24 mouse cellular contexts compared by ENCODE assay signal in the genomic region with DNA sequence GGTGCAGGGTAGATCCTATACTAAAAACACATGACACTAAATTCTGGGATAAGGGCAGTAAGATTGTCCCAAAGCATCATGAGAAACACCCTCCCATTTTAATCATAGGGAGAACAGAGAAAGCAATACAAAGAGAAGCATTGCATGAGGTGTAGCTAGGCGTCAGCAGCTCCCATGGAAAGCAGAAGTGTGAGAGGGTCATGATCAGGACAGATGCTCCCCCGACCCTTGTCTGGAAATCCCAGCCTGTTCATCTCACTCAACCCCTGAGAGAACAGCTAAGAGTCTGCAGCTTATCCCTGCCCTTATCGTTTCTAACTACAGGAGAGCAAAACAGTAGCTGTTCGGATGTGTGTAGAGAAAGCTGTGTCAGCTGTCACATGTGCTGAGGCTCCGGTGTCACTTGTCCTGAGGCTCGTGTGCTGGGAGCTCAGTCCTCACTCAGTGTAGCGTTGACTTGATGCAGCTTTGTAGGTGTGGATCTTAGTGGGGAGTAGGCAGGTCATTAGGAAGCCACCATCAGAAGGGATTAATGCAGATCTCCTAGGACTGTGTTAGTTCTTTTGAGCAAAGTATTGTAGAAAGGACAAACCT. TPM values are rescaled to one million over a fixed set of nuclear protein-coding genes. Genes with fewer than 3 reads are reported as not detected.
A peak's percentile ranks its signal among the peaks of the same experiment; 100 is the strongest.
DNase-seq lines count a peak whose midpoint lies in the region; ATAC-seq lines count a peak whose summit lies in the region.
"Had no signal": no experiment of that assay in that cellular context is flagged by ENCODE, and none has a peak within 500 bp of the region (broad histone marks: within the 10 kb centered on the region; RNA-seq: fewer than 3 reads in every experiment).

No protein-coding gene starts in this region.

- peak overlapping the region; percentile 5; the same call in 1 of the 2 replicates for H3K27ac ChIP-seq in heart, embryonic 15.5 days
- peak overlapping the region; percentile 56 for H3K27ac ChIP-seq in brown adipose tissue, adult 24 weeks (replicated peaks; ENCODE audit: low read depth, low read length)
- H3K27ac ChIP-seq in kidney, embryonic 14.5 days (ENCODE audit: low read depth, low read length) = no peak overlapping the region
- H3K27ac ChIP-seq: embryonic facial prominence, embryonic 15.5 days; gastrocnemius, adult 2 months; hindbrain, embryonic 12.5 days; kidney, postnatal 0 days; left cerebral cortex, adult 2 months; midbrain, embryonic 13.5 days; neural tube, embryonic 12.5 days had no signal

- no peak overlapping the region for H3K4me3 ChIP-seq in heart, embryonic 15.5 days
- H3K4me3 ChIP-seq in brown adipose tissue, adult 24 weeks (ENCODE audit: insufficient read depth, low read depth, low read length) = no peak overlapping the region
- H3K4me3 ChIP-seq in kidney, embryonic 14.5 days (ENCODE audit: low read length) = no peak overlapping the region
- H3K4me3 ChIP-seq: embryonic facial prominence, embryonic 15.5 days; gastrocnemius, adult 2 months; hindbrain, embryonic 12.5 days; left cerebral cortex, adult 2 months; midbrain, embryonic 13.5 days; neural tube, embryonic 12.5 days had no signal

- DNase-seq in heart, adult 8-10 months (ENCODE audit: low spot score) = no peak
- peak; percentile 13 for DNase-seq in retina, postnatal 1 day
- DNase-seq in retina, embryonic 14.5 days (ENCODE audit: low spot score) = no peak
- no peak for DNase-seq in kidney, adult 11 months
- DNase-seq: adrenal gland, postnatal 10 days; cerebellum, adult 8-10 months; cerebellum, postnatal 36 days; gastrocnemius, adult 2 months; lung, adult 18-20 months; lung, postnatal 10 days; right cerebral cortex, adult 18-20 months; right cerebral cortex, postnatal 4 days; thymus, postnatal 14 days had no signal

- WGBS in heart, embryonic 15.5 days = 27% methylated on average over 7 of the region's 7 CpGs
- 53% methylated on average over 7 of the region's 7 CpGs for WGBS in kidney, embryonic 14.5 days

- H3K9ac ChIP-seq in heart, embryonic 15.5 days = no peak overlapping the region
- no peak overlapping the region for H3K9ac ChIP-seq in kidney, embryonic 14.5 days (ENCODE audit: low read depth, low read length)
- H3K9ac ChIP-seq: embryonic facial prominence, embryonic 15.5 days; hindbrain, embryonic 12.5 days; midbrain, embryonic 13.5 days; neural tube, embryonic 12.5 days had no signal

- no peak overlapping the region for H3K4me2 ChIP-seq in heart, embryonic 15.5 days
- H3K4me2 ChIP-seq in kidney, embryonic 14.5 days (replicated peaks; ENCODE audit: low read depth, low read length) = no peak overlapping the region
- H3K4me2 ChIP-seq: embryonic facial prominence, embryonic 15.5 days; hindbrain, embryonic 12.5 days; midbrain, embryonic 13.5 days; neural tube, embryonic 12.5 days had no signal

- H3K9me3 ChIP-seq in heart, embryonic 15.5 days (replicated peaks) = no peaks in the 10 kb centered on the region
- no peaks in the 10 kb centered on the region for H3K9me3 ChIP-seq in kidney, embryonic 14.5 days (ENCODE audit: control insufficient read depth, low read length)
- H3K9me3 ChIP-seq: embryonic facial prominence, embryonic 15.5 days; hindbrain, embryonic 12.5 days; midbrain, embryonic 13.5 days; neural tube, embryonic 12.5 days had no signal

- H3K4me1 ChIP-seq in heart, embryonic 15.5 days (replicated peaks) = peaks cover 33% of the 10 kb centered on the region
- H3K4me1 ChIP-seq in brown adipose tissue, adult 24 weeks (ENCODE audit: control insufficient read depth, insufficient read depth, insufficient read length, low read length) = no peaks in the 10 kb centered on the region
- peaks cover 16% of the 10 kb centered on the region for H3K4me1 ChIP-seq in kidney, embryonic 14.5 days (ENCODE audit: control insufficient read depth, insufficient read depth, low read length)
- H3K4me1 ChIP-seq: neural tube, embryonic 12.5 days had no signal

- H3K36me3 ChIP-seq in heart, embryonic 15.5 days = no peaks in the 10 kb centered on the region
- H3K36me3 ChIP-seq in kidney, embryonic 14.5 days (ENCODE audit: control insufficient read depth, insufficient read depth, low read length) = no peaks in the 10 kb centered on the region
- H3K36me3 ChIP-seq: embryonic facial prominence, embryonic 15.5 days; hindbrain, embryonic 12.5 days; midbrain, embryonic 13.5 days; neural tube, embryonic 12.5 days had no signal

- peak; percentile 59 for ATAC-seq in heart, embryonic 15.5 days (replicated peaks; ENCODE audit: insufficient number of reproducible peaks, insufficient read depth, low FRiP score, low read depth)
- no peak for ATAC-seq in kidney, embryonic 14.5 days (ENCODE audit: low FRiP score, low TSS enrichment)
- ATAC-seq: forebrain, embryonic 14.5 days; intestine, postnatal 0 days; midbrain, embryonic 13.5 days had no signal

- H3K27me3 ChIP-seq in heart, embryonic 15.5 days = no peaks in the 10 kb centered on the region
- H3K27me3 ChIP-seq in kidney, embryonic 14.5 days (ENCODE audit: control insufficient read depth, insufficient read depth, low read length) = no peaks in the 10 kb centered on the region
- H3K27me3 ChIP-seq: embryonic facial prominence, embryonic 15.5 days; neural tube, embryonic 12.5 days had no signal

RNA-seq across cellular contexts. Expression of a gene that starts 6.9 kb away (rescaled TPM):
- polyA plus RNA-seq in heart, embryonic 15.5 days (2015; fragmentation: Nextera tagmentation; extraction: Ambion mirVana) = 6.8 and 8.7 TPM in 2 replicates
- 10 to 100 TPM; 16.1 to 18.7 (median 17.6) TPM for total RNA-seq in heart, adult 8-10 months (2022)
- 2.7 and 3.8 TPM in 2 replicates for polyA plus RNA-seq in brown adipose tissue, adult 24 weeks (2012; ENCODE audit: insufficient read depth, insufficient read length, missing spikeins)
- 5.9 and 10.0 TPM in 2 replicates for polyA plus RNA-seq in kidney, embryonic 14.5 days (2014; fragmentation: Nextera tagmentation; extraction: Ambion mirVana)

RNA-seq across cellular contexts. Expression of a gene that starts 45.0 kb away (rescaled TPM):
- polyA plus RNA-seq in heart, embryonic 15.5 days (2015; fragmentation: Nextera tagmentation; extraction: Ambion mirVana) = 0.33 and 1.1 TPM in 2 replicates
- total RNA-seq in heart, adult 8-10 months (2022) = under 1 TPM; 0.13 to 0.31 (median 0.21) TPM
- polyA plus RNA-seq in brown adipose tissue, adult 24 weeks (2012; ENCODE audit: insufficient read depth, insufficient read length, missing spikeins) = 0.28 TPM in 1 of 2 replicates, not detected in the other
- polyA plus RNA-seq in kidney, embryonic 14.5 days (2014; fragmentation: Nextera tagmentation; extraction: Ambion mirVana) = 0.18 and 0.23 TPM in 2 replicates
